Mouse (Mus musculus): Measurements from ENCODE around the gene Klf12.

GRCm38 (mm10) chr14:100260531-100260930 lies 23.9 kb downstream of the Klf12 start:
- TF ChIP-seq CTCF (IDR thresholded peaks at IDR 0.05; ENCODE audit: insufficient read depth, low read depth, low read length) = no peak
- no peak for TF ChIP-seq POLR2A (IDR thresholded peaks at IDR 0.05; ENCODE audit: insufficient read depth, low read depth, low read length)
